Comparison of ENCODE assay signal across 8 mouse cellular contexts in genomic region chr9:66794629-66795463, GRCm38 (mm10). TPM values are rescaled to one million over a fixed set of nuclear protein-coding genes. Genes with fewer than 3 reads are reported as not detected.
DNase-seq lines count a peak whose midpoint lies in the region; ATAC-seq lines count a peak whose summit lies in the region.

No protein-coding gene starts in this region.

- DNase-seq in kidney, postnatal 10 days = no peak
- peak; percentile 34 for DNase-seq in WW6 (ENCODE audit: low read depth, low spot score)
- no peak for DNase-seq in liver, embryonic 13.5 days
- DNase-seq in adrenal gland, postnatal 25 days = no peak
- DNase-seq in Muller cell, postnatal 12 days (ENCODE audit: inconsistent ontology term) = no peak
- no peak for DNase-seq in spleen, postnatal 4 days (ENCODE audit: low spot score in 2 of 2)

- no peaks in the 10 kb centered on the region for H3K9me3 ChIP-seq in kidney, embryonic 14.5 days (ENCODE audit: control insufficient read depth, low read length)
- H3K9me3 ChIP-seq in forebrain, embryonic 15.5 days = no peaks in the 10 kb centered on the region
- no peaks in the 10 kb centered on the region for H3K9me3 ChIP-seq in liver, embryonic 13.5 days (replicated peaks)

- H3K4me3 ChIP-seq in kidney, embryonic 14.5 days (ENCODE audit: low read length) = peak overlapping the region; percentile 72
- peak overlapping the region; percentile 70 for H3K4me3 ChIP-seq in forebrain, embryonic 15.5 days
- H3K4me3 ChIP-seq in liver, embryonic 13.5 days (replicated peaks) = peak overlapping the region; percentile 66

- 2% methylated on average over 43 of the region's 43 CpGs for WGBS in kidney, embryonic 14.5 days
- WGBS in forebrain, embryonic 15.5 days = 2% methylated on average over 43 of the region's 43 CpGs
- 5% methylated on average over 43 of the region's 43 CpGs for WGBS in liver, embryonic 13.5 days (ENCODE audit: insufficient replicate concordance)

- peaks cover 6% of the 10 kb centered on the region; the same call in 1 of the 2 replicates for H3K4me1 ChIP-seq in kidney, embryonic 14.5 days (ENCODE audit: control insufficient read depth, insufficient read depth, low read length)
- peaks cover 15% of the 10 kb centered on the region for H3K4me1 ChIP-seq in forebrain, embryonic 15.5 days
- H3K4me1 ChIP-seq in liver, embryonic 13.5 days (replicated peaks) = peaks cover 21% of the 10 kb centered on the region

- H3K36me3 ChIP-seq in kidney, embryonic 14.5 days (ENCODE audit: control insufficient read depth, insufficient read depth, low read length) = 0 out of 2 replicates have a peak, but pooled peaks cover 2% of the 10 kb centered on the region
- H3K36me3 ChIP-seq in forebrain, embryonic 15.5 days = peaks cover 7% of the 10 kb centered on the region; the same call in 1 of the 2 replicates
- H3K36me3 ChIP-seq in liver, embryonic 13.5 days = no peaks in the 10 kb centered on the region

- H3K4me2 ChIP-seq in kidney, embryonic 14.5 days (replicated peaks; ENCODE audit: low read depth, low read length) = peak overlapping the region; percentile 81
- peak overlapping the region; percentile 64 for H3K4me2 ChIP-seq in forebrain, embryonic 15.5 days (replicated peaks)
- peak overlapping the region; percentile 92 for H3K4me2 ChIP-seq in liver, embryonic 13.5 days

- peak overlapping the region; percentile 66 for H3K9ac ChIP-seq in kidney, embryonic 14.5 days (ENCODE audit: low read depth, low read length)
- H3K9ac ChIP-seq in forebrain, embryonic 15.5 days (replicated peaks) = peak overlapping the region; percentile 84
- H3K9ac ChIP-seq in liver, embryonic 13.5 days = peak overlapping the region; percentile 64

- no peaks in the 10 kb centered on the region for H3K27me3 ChIP-seq in kidney, embryonic 14.5 days (ENCODE audit: control insufficient read depth, insufficient read depth, low read length)
- no peaks in the 10 kb centered on the region for H3K27me3 ChIP-seq in forebrain, embryonic 15.5 days
- H3K27me3 ChIP-seq in liver, embryonic 13.5 days = peaks cover 20% of the 10 kb centered on the region

- peak; percentile 56 for ATAC-seq in kidney, embryonic 14.5 days (ENCODE audit: low FRiP score, low TSS enrichment)
- ATAC-seq in forebrain, embryonic 15.5 days (replicated peaks) = peak; percentile 72
- ATAC-seq in liver, embryonic 13.5 days (ENCODE audit: low read depth) = no peak

- H3K27ac ChIP-seq in kidney, embryonic 14.5 days (ENCODE audit: low read depth, low read length) = peak overlapping the region; percentile 90
- peak overlapping the region; percentile 85 for H3K27ac ChIP-seq in forebrain, embryonic 15.5 days (replicated peaks)
- H3K27ac ChIP-seq in liver, embryonic 13.5 days = no peak overlapping the region

RNA-seq across cellular contexts. Expression of gene Aph1b, which starts 0.4 kb away (rescaled TPM):
- polyA plus RNA-seq in kidney, embryonic 14.5 days (2014; fragmentation: Nextera tagmentation; extraction: Ambion mirVana) = 6.0 and 13.8 TPM in 2 replicates
- polyA plus RNA-seq in forebrain, embryonic 15.5 days (2015; fragmentation: Nextera tagmentation; extraction: Ambion mirVana) = 30.0 and 31.8 TPM in 2 replicates
- 1.8 TPM in 2 replicates for polyA plus RNA-seq in liver, embryonic 13.5 days (2015; fragmentation: Nextera tagmentation; extraction: Ambion mirVana)
- total RNA-seq in adrenal gland, postnatal 25 days (2021) = 3.1 and 4.5 TPM in 2 replicates

RNA-seq across cellular contexts. Expression of gene Gm10647, which starts 2.0 kb away (rescaled TPM):
- polyA plus RNA-seq in kidney, embryonic 14.5 days (2014; fragmentation: Nextera tagmentation; extraction: Ambion mirVana) = 0.40 and 0.81 TPM in 2 replicates
- polyA plus RNA-seq in forebrain, embryonic 15.5 days (2015; fragmentation: Nextera tagmentation; extraction: Ambion mirVana) = 0.48 and 0.52 TPM in 2 replicates
- 0.13 and 0.17 TPM in 2 replicates for polyA plus RNA-seq in liver, embryonic 13.5 days (2015; fragmentation: Nextera tagmentation; extraction: Ambion mirVana)
- total RNA-seq in adrenal gland, postnatal 25 days (2021) = 0.33 and 0.43 TPM in 2 replicates

RNA-seq across cellular contexts. Expression of gene Aph1c, which starts 39.7 kb away (rescaled TPM):
- polyA plus RNA-seq in kidney, embryonic 14.5 days (2014; fragmentation: Nextera tagmentation; extraction: Ambion mirVana) = 3.3 and 4.7 TPM in 2 replicates
- 1.7 and 3.0 TPM in 2 replicates for polyA plus RNA-seq in forebrain, embryonic 15.5 days (2015; fragmentation: Nextera tagmentation; extraction: Ambion mirVana)
- polyA plus RNA-seq in liver, embryonic 13.5 days (2015; fragmentation: Nextera tagmentation; extraction: Ambion mirVana) = 1.1 and 1.2 TPM in 2 replicates
- total RNA-seq in adrenal gland, postnatal 25 days (2021) = 5.7 and 13.6 TPM in 2 replicates
